Mouse (Mus musculus) retina, embryonic 14.5 days (tissue): ENCODE measurements around the gene Vmn1r122.
"Not testable (repeated sequence)": the region's sequence is repeated elsewhere in the genome, so short reads cannot be mapped to it uniquely, and the experiment has no call there.

Source experiments
- DNase-seq: peaks from one replicate; pipeline ENCODE4 v3.0.0-alpha.2; 2015; ENCODE audit warnings: low spot score

The Vmn1r122 gene

DNA sequence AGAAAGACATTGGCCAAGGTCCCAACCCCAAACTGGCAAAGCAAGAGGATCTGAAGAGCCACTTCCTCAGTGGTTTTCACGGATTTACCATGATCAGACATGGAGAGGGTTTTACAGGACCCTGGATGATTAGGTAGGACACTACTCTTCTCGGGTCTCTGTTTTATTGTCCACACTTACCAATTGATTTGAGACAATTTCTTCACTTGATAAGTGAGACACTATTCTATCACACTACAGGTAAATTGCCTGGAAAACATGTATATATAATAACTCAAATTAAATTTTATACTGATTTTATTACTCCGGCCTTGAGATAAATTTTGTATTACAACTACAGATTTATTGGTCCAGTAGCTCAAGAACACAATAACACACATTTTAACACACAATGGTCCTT, at the start of gene Vmn1r122:
Gene Vmn1r122 (minus strand): TSS at position 101 of the 400 bp plus-strand sequence.
- DNase-seq: not testable (repeated sequence)

DNA sequence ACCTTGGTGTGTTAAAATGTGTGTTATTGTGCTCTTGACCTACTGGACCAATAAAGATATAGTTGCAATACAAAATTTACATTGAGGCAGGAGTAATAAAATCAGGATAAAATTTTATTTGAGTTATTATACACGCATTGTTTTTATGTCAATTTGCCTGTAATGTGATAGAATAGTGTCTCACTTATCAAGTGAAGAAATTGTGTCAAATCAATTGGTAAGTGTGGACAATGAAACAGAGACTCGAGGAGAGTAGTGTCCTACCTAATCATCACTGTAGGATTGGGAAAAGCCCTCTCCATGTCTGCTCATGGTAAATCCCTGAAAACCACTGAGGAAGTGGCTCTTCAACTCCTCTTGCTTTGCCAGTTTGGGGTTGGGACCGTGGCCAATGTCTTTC, 28.0 kb upstream of the Vmn1r122 start, which contains the start of gene Vmn1r123:
Gene Vmn1r123 (plus strand): TSS at position 301 of the 400 bp plus-strand sequence.
- DNase-seq: not testable (repeated sequence)

DNA sequence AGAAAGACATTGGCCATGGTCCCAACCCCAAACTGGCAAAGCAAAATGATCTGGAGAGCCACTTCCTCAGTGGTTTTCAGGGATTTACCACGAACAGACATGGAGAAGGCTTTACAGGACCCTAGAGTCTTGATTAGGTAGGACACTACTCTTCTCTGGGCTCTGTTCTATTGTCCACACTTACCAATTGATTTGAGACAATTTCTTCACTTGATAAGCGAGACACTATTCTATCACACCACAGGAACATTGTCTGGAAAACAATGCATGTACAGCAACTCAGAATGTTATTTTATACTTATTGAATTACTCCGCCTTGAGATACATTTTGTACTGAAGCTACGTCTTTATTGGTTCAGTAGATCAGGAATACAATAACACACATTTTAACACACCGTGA, 35.5 kb downstream of the Vmn1r122 start, which contains the start of gene Vmn1r121:
Gene Vmn1r121 (minus strand): TSS at position 101 of the 400 bp plus-strand sequence.
- not testable (repeated sequence) for DNase-seq
